Mouse (Mus musculus): Measurements from ENCODE around the gene Usp7.

- TF ChIP-seq CTCF (conservative IDR thresholded peaks at IDR 0.05; ENCODE audit: insufficient read depth, insufficient read length, low read depth, low read length) (no peak), POLR2A (IDR thresholded peaks at IDR 0.05; ENCODE audit: low read depth, low read length) (no peak)
Measured at GRCm38 (mm10) chr16:8768071-8768470, 24.0 kb downstream of the Usp7 start.
